Mouse (Mus musculus) mouse trophoblast stem cell (cell line): ENCODE results near the gene Supt7l.

ENCODE experiments used
- in situ Hi-C, 2 experiments: fragments of 300-500 bp; cut with MseI, MboI; formaldehyde crosslinking; loops; 2 replicates in 1 of 2; 3 replicates in 1 of 2; pipeline ENCODE4 v1.15.1; 2025

Gene Supt7l

DNA sequence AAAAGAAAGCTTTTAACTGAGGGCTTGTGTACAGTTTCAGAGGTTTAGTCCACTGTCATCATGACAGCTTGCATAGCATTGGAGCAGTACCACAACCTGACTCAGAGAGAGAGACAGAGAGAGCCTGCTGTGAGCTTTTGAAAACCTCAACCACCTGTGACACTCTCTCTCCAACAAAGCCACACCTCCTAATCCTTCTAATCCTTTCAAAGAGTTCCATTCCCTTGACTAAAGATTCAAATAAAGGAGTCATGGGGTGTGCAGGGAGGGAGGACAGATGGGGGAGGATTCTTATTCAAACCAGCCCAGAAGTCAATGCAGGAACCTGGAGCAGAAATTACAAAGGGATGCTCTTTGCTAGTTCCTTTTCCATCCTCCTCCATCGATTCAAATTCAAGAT lies 35.6 kb downstream of the Supt7l start:
- in situ Hi-C loops: no loop called here

DNA sequence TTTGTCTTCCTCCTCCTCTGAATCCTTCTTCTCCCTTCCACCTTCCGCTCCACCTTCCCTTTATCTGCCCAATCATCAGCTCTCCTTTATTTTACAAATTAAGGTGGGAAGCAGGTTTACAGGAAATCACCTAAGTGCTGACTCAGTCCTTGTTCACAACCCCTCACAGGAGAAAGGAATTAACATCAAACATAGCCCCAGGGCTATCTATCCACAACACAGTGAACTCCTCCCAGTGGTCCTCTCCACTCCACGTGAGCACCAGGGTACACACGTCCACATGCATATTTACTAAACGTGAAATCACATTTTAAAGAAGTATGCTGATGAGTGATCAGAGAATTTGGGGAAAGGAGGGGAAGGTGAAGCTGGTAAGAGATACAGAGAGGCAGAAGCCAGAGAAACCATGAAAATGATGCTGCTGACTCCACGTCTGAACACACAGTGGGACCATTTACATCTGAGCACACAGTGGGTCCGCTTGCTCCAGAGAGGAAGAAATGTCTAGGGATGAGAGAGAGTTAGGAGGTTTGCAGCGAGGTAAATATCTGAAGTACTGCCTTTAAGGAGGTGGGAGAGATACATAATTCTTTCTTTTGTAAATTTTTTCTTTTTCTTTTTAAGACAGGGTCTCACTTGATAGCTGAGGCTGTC lies 38.4 kb downstream of the Supt7l start:
- in situ Hi-C loops: no loop called here

DNA sequence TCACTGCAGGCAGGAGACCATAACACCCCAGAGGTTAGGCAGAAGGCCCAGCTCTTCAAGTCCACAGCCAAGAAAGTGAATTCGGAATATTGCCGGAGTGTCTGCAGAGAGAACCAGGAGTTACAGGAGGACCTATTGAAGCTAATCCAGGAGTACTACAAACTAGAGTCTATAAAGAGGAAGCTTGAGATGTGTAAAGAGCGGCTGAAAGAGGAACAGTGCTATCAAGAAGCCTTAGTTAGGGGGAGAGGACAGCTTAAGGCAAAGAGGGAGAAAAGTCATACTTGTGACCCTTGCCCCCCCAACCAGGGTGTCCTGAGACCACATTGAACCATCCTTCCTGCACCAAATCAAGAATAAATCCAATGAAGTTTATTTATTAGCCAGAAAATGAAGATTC lies 39.7 kb downstream of the Supt7l start:
- in situ Hi-C loops: no loop called here

DNA sequence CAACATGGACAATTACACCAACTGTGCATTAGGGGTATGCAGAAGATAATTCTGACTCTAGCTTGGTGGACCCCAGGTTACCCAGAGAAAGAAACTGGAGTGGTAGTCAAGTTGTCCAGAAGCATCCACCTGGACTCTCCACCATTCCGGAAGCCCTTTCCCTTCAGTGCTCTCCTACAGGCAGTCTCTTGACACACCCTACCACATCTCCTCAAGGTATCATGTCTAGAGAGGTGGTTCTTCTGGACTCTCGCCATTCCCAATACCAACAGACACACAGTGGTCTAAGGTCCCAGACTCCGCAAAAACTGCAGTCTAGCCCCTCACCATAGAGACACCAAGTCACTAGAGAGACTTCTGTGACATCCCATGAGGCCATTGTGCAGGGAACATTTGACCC lies 42.2 kb downstream of the Supt7l start, which contains the start of gene 4930548H24Rik:
4930548H24Rik (plus strand) TSS at position 301 of the 400 bp plus-strand sequence.
- in situ Hi-C loops: no loop called here

DNA sequence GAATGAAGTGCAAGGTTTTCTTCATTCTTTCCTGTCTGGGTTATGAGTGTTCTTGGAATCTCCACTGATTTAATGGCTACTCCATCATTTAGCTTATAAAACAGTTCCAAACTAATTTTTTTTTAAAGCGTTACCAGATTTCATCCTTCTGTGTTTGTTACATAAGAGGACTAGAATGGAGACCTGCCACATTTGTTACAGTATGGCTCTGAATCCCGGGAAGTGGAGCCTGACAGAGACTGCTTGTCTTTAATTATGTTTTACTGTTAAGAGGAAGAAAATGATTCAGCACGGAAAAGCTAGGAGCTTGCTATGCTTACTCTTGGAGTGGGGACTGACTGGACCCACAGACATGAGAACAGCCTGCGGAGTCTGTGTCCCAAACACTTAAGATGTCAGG lies 47.1 kb downstream of the Supt7l start:
- in situ Hi-C loops: no loop called here

DNA sequence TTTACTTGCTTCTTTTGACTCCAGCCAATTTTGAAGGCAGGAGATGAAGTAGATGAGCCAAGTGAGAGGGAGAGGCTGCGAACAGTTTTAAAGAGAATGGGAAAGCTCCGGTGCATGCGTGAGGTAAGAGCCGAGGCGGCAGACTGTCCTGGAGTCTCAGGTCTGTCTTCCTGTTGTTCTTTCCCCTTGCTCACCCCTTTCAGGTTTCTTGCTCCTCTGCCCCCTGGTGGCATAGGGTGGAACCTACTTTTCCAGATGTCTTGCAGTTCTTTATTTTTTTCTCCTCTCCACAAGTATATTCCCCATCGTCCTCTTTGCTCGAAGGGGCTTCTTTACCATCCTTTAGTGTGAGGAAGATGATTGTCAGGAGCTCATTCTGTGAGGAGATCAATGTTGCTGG lies 57.3 kb downstream of the Supt7l start:
- in situ Hi-C loops: no loop called here

DNA sequence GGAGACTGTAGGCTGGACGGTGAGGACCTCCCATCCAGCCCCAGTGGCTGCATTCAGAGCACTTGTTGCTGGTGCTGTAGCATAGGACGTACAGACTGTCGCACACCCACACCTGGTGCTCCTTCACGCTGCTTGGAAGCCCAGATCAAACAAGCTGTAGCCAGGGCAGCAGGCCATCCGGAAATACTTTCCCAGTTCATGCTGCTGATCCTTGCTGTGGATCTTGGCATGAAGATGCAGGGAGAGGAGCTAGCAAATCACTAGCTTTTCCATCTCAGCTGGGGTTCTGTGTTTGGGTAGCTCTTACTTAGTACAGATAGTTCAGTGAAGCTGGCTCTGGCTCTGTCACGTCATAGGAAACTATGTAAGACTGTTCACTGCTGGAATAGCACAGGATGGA lies 57.9 kb downstream of the Supt7l start:
- in situ Hi-C loops: no loop called here

DNA sequence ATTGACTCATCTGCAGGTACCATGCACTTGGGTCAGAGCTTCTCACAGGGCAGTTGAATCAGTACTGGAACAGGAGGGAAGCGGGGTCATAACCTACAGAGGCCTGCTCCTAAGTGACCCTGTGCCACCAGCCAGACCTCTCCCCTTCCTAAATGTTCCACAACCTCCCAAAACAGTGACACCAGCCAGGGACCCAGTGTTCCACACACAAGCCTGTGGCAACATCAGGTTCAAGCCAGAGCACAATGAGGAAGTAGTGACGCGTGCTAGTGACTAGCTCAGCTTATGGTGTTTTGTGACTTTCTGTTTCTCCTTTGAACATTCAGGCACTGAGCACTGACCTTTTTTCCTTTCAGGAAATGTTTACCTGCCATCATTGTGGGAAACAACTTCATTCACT lies 59.8 kb downstream of the Supt7l start:
- in situ Hi-C loops: no loop called here
